Mouse (Mus musculus): ENCODE measurements around the gene Tekt5.

DNA sequence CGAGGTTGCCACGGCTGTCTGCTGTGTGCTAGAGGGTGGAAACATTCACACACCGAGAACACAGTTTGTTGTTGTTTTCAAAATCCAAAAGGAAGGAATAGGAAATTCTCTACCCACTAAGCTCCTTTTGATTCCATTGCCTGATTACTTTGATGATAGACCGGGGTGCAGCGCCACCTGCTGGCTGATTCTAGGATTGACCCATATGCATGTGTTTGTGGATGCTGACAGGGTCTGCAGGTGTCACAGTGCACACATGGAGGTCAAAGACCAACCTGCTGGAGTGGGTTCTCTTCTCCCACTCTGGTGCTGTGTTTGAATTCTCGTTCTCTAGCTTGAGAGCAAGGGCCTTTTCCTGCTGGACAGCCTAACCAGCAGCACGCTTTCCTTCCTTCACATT is 3.9 kb upstream of the Tekt5 start:
- TF ChIP-seq CTCF (IDR thresholded peaks at IDR 0.05; ENCODE audit: low read depth) (peak; percentile 91), EP300 (IDR thresholded peaks at IDR 0.05; ENCODE audit: low read depth) (no peak)

All from heart, postnatal 0 days (tissue).